Mouse (Mus musculus): ENCODE data around the gene Pip5k1a. TPM values are rescaled to one million over a fixed set of nuclear protein-coding genes. Genes with fewer than 3 reads are reported as not detected.
"Not testable (repeated sequence)": the region's sequence is repeated elsewhere in the genome, so short reads cannot be mapped to it uniquely, and the experiment has no call there.

The Pip5k1a gene
- polyA plus RNA-seq, 2 experiments from 2014 or later, result 15.5 to 21.5 TPM

DNA sequence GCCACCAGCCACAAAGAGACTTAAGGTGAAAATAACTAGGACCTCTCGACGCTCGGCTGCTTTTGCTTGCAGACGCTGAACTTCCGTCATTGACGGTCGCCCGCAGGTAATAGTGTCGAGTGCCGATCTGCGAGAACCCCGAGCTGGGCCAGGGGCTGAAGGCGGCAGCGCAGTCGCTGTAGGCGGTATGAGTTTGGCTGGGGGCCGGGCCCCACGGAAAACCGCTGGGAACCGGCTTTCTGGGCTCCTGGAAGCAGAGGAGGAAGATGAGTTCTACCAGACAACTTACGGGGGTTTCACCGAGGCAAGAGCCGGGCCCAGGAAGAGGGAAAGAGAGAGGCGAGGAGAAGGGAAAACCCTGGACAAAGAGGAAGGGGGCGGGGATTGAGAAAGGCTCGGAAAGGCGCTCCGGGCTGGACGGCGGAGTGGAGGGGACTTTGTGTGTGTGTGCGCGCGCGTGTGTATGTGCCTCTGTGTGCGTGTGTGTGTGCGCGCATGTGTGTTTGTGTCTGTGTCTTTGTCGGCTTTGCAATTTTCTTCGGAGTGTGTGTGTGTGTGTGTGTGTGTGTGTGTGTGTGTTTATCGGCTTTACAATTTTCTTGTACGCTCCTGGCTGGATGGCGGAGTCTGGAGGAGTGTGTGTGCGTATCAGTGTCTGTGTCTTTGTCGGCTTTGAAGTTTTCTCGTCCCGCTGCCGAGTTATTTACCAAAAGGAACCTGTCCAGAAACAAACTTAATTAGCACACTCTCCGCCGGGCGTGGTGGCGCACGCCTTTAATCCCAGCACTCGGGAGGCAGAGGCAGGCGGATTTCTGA is 4.4 kb upstream of the Pip5k1a start, which contains the start of gene Vps72:
Gene Vps72, plus strand, starts transcription at position 112 of the 816 bp plus-strand sequence.
- ATAC-seq, result peak; percentile 71

- no peak for ATAC-seq
These were observed 1.2 kb upstream of the Pip5k1a start for GRCm38 (mm10) chr3:95107898-95108297.

DNA sequence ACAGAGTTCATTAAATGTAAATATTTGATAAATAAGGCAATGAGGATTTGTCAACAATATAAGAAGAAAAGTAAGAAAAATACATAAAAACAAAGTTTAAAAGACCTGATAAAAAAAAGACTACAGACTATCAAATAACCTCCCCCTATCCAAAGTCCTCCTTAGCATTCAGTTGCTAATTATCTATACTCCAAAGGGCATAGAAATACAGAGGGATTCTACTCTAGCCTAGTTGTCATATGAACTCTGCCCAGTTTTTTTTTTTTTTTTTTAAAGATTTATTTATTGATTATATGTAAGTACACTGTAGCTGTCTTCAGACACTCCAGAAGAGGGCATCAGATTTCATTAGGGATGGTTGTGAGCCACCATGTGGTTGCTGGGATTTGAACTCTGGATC is 578 bp upstream of the Pip5k1a start:
- not testable (repeated sequence) for ATAC-seq

GRCm38 (mm10) chr3:95105586-95106337 is 968 bp downstream of the Pip5k1a start:
- ATAC-seq, result no peak

DNA sequence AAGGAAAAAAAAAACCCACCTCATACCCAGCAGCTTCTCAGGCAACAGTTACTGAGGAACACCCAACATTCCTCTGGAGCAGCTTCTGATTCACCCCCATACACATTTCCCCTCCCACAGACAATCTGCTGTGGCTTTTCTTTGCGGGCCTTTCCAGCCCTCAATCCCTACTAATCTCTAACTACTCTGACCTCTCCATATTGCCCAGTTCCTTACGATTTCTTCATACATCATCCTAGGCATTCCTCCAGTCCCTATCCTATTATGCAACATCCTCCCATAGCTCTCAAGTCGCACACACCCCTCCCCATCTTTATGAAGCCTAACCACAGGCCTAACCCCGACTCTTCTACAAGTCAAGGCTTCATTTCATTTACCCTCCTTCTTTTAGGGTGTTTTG is 1.6 kb downstream of the Pip5k1a start:
- ATAC-seq, result no peak

DNA sequence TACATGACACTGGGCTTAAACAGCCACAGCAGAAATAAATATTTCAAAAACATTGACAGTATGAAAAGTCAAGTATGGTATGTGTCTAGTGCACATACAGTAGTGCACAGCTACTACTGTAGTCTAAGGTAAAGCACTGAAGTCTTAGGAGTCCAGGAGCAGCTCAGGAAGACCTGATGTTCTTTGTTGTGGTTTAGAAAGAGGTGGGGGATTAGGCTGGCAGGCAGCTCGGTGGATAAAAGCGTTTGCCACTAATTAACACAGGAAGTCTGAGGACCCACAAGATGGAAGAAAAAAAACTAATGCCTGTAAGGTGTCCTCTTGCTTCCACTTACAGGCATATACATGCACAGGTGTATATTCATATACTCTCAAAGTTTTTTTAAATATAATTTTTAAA is 5.9 kb downstream of the Pip5k1a start:
- peak; percentile 66 for ATAC-seq

DNA sequence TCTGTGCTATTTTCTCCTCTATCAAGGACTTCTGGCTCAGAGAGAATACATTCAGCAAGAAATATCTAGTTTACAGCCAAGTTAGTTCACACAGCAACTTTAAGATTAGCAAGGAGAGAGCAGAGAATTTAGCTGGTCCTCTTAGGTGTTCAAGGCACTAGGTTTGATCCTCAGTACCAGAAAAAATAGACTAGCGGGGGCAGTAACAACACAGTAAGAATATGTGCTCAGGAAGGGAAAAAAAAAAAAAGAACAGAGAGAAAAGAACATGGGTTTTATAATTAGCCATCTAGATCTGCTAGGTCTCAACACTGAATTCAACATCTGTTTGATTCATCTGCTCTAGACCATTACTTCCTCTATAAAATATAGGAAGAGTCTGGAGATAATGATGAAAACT is 18.7 kb downstream of the Pip5k1a start:
- ATAC-seq, result no peak

- no peak for ATAC-seq
These were observed 35.1 kb downstream of the Pip5k1a start for GRCm38 (mm10) chr3:95071606-95072005.

GRCm38 (mm10) chr3:95066570-95066969 is 40.2 kb downstream of the Pip5k1a start:
- no peak for ATAC-seq

GRCm38 (mm10) chr3:95066095-95066494 is 40.6 kb downstream of the Pip5k1a start:
- ATAC-seq, result no peak

DNA sequence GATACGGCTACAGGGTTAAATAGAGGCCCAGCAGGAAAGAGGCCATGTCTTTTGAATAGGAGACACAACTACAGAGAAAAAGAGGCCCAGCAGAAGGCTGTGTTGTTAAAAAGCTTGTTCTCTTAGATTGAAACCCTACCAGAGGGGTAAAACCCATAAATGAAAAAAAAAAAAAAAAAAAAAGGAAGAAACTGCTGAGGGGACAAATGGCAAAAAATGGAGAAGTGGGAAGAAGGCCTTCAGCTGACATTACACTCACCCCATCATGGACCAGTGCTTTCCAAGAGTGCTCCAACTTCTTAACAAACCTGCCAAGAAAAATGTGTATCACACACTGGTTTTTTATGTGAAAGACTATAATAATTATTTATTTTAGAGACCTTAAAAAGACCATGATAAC is 41.2 kb downstream of the Pip5k1a start:
- no peak for ATAC-seq

- no peak for ATAC-seq
These were observed 43.0 kb downstream of the Pip5k1a start for GRCm38 (mm10) chr3:95063741-95064140.

- no peak for ATAC-seq
These were observed 48.7 kb downstream of the Pip5k1a start for GRCm38 (mm10) chr3:95058078-95058477.

- ATAC-seq, result no peak
These were observed 50.5 kb downstream of the Pip5k1a start for GRCm38 (mm10) chr3:95056275-95056674.

DNA sequence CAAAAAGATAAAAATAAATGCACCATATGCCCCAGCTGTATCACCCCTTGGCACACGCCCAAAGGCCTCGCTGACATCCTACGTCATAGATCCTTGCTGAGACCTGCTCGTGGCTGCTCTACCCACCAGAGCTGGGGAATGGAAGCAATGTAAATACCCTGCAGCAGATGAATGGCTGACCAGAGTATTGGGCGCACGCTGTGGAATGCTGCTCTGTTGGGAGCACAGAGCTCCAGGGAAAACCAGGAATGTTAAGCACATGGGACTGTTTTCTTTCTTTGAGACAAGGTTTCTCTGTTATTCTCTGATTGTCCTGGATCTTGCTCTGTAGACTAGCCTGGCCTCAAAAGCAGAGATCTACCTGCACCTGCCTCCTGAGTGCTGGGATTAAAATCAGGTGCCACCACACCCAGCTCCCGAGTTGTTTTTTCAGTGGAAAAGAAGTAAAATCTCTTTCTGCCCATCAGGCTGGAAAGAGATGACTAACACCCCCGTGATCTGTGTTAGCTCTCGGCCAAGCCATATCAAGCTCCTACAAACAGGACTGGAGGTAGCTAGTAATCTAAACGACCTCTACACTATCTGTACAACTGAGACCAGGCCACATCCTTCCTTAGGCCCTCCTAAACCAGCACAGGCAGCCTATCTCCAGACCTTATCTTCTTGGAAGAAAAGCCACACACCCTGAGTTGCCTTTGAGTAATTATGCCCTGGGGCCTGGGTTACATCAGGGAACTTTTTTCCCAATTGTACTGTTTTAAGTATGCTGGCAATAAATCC is 52.1 kb downstream of the Pip5k1a start:
- no peak for ATAC-seq

- ATAC-seq, result peak; percentile 82
These were observed 53.0 kb downstream of the Pip5k1a start for GRCm38 (mm10) chr3:95053701-95054100.

DNA sequence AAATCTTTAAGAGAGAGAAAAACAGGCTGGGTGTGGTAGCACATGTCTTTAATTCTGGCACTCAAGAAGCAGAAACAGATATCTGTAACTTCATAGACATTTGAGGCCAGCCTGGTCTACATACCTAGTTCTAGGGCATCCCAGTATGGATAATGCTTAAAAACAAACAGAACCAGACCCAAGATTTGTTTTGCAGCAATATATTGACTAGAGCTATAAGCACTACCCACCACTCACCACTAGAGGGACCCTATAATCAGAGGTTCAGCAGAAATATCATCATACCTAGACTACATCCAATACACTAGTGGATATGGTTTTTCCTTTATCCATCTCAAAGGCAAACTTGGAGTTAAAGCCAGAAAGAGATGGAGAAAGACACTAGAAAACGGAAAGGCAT is 53.8 kb downstream of the Pip5k1a start:
- peak; percentile 69 for ATAC-seq

DNA sequence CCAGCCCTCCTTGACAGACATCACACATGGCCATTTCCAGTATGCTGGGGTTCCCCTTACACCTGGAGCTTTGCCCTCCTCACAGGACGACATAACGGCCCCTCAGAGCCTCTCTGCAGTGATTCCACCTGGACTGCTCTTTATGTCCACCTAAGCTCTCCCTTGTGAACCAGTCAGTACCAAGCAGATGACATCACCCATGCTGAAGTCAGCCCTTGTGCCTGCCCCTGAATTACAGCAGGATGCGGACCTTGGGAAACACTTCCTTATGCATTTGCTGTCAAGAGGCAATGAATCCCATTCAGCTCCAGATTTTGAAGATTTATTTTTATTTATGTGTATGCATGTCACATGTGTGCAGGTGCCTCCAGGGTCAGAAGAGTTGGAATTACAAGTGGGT is 58.8 kb downstream of the Pip5k1a start:
- ATAC-seq, result no peak

DNA sequence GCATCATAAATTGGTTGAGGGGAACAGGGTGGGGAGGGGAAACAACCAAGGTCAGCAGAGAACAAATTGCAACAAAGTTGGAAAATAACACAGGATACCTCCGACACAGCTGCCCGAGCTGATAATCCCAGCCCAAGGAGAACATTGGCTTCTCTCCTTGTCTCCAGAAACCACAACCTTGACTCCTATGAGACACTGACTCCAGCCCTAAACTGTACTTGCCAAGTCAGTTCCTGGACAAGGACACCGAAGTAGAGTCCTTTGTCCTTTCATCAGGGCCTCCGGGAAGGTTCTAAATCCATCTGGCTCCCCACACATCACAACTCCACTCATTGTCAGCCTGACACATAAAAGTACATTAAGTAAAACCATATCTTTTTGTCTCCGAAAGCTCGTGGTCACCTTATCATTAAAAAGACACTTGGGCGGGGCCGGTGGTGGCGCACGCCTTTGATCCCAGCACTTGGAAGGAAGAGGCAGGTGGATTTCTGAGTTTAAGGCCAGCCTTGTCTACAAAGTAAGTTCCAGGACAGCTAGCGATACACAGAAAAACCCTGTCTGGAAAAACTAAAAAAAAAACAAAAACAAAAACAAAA is 60.2 kb downstream of the Pip5k1a start:
- ATAC-seq, result no peak

DNA sequence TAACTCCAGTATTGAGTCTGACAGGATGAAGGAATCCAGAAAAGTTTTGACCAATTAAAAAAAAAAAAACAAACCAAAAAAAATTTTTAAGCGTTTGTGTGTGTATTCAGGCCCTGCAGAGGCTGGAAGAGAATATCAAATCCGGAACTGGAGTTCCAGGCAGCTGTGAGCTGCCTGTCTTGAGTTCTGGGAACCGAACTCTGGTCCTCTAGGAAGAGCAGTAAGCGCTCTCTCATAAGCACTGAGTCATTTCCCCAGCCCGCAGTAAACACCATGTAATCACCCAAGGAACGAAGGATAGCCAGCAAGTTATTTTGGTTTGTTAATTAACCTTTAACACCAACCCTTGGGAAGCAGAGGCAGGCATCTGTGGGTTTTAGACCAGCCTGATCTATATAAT is 63.5 kb downstream of the Pip5k1a start:
- no peak for ATAC-seq

DNA sequence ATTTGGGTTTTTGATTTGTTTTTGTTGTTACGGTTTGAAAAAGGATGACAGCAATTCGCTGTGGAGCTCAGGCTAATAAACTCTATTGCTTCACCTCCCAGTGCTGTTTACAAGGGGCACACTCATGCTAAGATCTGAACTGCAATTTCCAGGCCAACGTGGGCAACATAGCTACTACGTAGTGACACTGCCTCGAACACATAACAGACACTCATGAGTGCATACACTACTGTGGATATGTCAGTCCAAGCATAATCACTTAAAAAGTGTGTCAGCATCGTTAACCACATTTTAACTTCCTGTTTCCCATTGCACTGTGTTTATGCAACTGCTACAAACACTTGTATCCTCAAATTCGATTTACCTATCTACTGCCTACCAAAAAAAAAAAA is 63.9 kb downstream of the Pip5k1a start:
- peak; percentile 75 for ATAC-seq

- peak; percentile 96 for ATAC-seq
These were observed 64.4 kb downstream of the Pip5k1a start, which contains the start of gene Psmd4 for GRCm38 (mm10) chr3:95042166-95042837. Psmd4 (minus strand) TSS chr3:95042614.

All from activated CD4-positive, CD25-positive, alpha-beta regulatory T cell, adult 4 months (primary cell).